Mouse (Mus musculus) testis, adult 2 months (tissue): Measurements from ENCODE around the gene Actn4.

Experiments
- CTCF ChIP-seq: fragments of 200-500 bp; IDR thresholded peaks from 2 replicates; pipeline ENCODE4 v1.5.1; 2012; ENCODE audit warnings: low read depth, mild to moderate bottlenecking, inconsistent platforms, low read length, moderate library complexity; ENCODE audit not compliant: control insufficient read depth, insufficient read depth, insufficient replicate concordance
- POLR2A ChIP-seq: fragments of 200-500 bp; IDR thresholded peaks from 2 replicates; pipeline ENCODE4 v1.6.1; 2012; ENCODE audit warnings: low read depth, mild to moderate bottlenecking, inconsistent platforms, low read length, moderate library complexity; ENCODE audit not compliant: control insufficient read depth

- TF ChIP-seq POLR2A (no peak), CTCF (no peak)
These were observed 58.4 kb downstream of the Actn4 start for GRCm38 (mm10) chr7:28903778-28904177.
